Mouse (Mus musculus) neural tube, postnatal 0 days (tissue): Measurements from ENCODE around the gene Il10. TPM values are rescaled to one million over a fixed set of nuclear protein-coding genes. Genes with fewer than 3 reads are reported as not detected.

Experiments used
- polyA plus RNA-seq: library from polyadenylated mRNA; unstranded; fragments of >200 nt; fragmentation: Nextera tagmentation; extraction: Ambion mirVana; gene quantifications from 2 replicates; pipeline ENCODE4 v1.2.1, GENCODE M21; 2015

Gene Il10
- polyA plus RNA-seq, result not detected in 2 replicates

DNA sequence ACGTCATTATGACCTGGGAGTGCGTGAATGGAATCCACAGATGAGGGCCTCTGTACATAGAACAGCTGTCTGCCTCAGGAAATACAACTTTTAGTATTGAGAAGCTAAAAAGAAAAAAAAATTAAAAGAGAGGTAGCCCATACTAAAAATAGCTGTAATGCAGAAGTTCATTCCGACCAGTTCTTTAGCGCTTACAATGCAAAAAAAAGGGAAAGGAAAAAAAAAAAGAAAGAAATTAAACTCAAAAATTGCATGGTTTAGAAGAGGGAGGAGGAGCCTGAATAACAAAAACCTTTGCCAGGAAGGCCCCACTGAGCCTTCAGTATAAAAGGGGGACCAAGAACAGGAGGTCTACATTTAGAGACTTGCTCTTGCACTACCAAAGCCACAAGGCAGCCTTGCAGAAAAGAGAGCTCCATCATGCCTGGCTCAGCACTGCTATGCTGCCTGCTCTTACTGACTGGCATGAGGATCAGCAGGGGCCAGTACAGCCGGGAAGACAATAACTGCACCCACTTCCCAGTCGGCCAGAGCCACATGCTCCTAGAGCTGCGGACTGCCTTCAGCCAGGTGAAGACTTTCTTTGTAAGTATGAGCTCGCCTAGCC is at the start of gene Il10:
Gene Il10 (plus strand): TSS at position 354 of the 607 bp plus-strand sequence.

Other genes starting within 250 kb of the Il10 start
- gene Fcamr, start 218.9 kb upstream of the Il10 start, polyA plus RNA-seq, result not detected in 2 replicates
- gene Pigr, start 193.2 kb upstream of the Il10 start, polyA plus RNA-seq, result not detected in 2 replicates
- 3.0 and 3.3 TPM in 2 replicates for gene Fcmr, start 154.2 kb upstream of the Il10 start, polyA plus RNA-seq
- not detected in 2 replicates for gene Il24, start 132.4 kb upstream of the Il10 start, polyA plus RNA-seq
- not detected in 2 replicates for gene Il20, start 108.4 kb upstream of the Il10 start, polyA plus RNA-seq
- gene Il19, start 79.7 kb upstream of the Il10 start, polyA plus RNA-seq, result not detected in 2 replicates
- gene Mapkapk2, start 78.0 kb downstream of the Il10 start, polyA plus RNA-seq, result 15.0 and 17.1 TPM in 2 replicates
- gene Dyrk3, start 118.5 kb downstream of the Il10 start, polyA plus RNA-seq, result 8.9 and 9.1 TPM in 2 replicates
- gene Eif2d, start 133.3 kb downstream of the Il10 start, polyA plus RNA-seq, result 37.6 and 45.0 TPM in 2 replicates
- 12.5 and 12.8 TPM in 2 replicates for gene Rassf5, start 225.4 kb downstream of the Il10 start, polyA plus RNA-seq